Mouse (Mus musculus) intestine, embryonic 16.5 days (tissue): ENCODE data around the gene Cdc5l. TPM values are rescaled to one million over a fixed set of nuclear protein-coding genes. Genes with fewer than 3 reads are reported as not detected.

Experiments
- ATAC-seq: fragments of 200-750 bp; cut with Nextera tagmentation; 2 replicates; pipeline ENCODE4 v1.8.0; 2017; ENCODE audit warnings: moderate TSS enrichment, moderate library complexity
- H3K27ac ChIP-seq: fragments of 300-500 bp; sonication (generic); 2 replicates; pipeline ENCODE4 v1.5.1; 2014; ENCODE audit warnings: mild to moderate bottlenecking, low read length
- H3K27me3 ChIP-seq: fragments of 300-500 bp; sonication (generic); replicated peaks from 2 replicates; pipeline ENCODE4 v1.6.1; 2014; ENCODE audit warnings: low read length, control low read depth, mixed read lengths; ENCODE audit not compliant: control insufficient read depth, insufficient read depth
- H3K36me3 ChIP-seq: fragments of 300-500 bp; sonication (generic); 2 replicates; pipeline ENCODE4 v1.6.1; 2014; ENCODE audit warnings: low read length, control low read depth; ENCODE audit not compliant: control insufficient read depth, insufficient read depth
- H3K4me1 ChIP-seq: fragments of 300-500 bp; sonication (generic); 2 replicates; pipeline ENCODE4 v1.6.1; 2014; ENCODE audit warnings: low read length, control low read depth, mixed read lengths; ENCODE audit not compliant: control insufficient read depth, insufficient read depth
- H3K4me2 ChIP-seq: fragments of 300-500 bp; sonication (generic); 2 replicates; pipeline ENCODE4 v1.6.1; 2014; ENCODE audit warnings: low read depth, low read length, control low read depth
- H3K4me3 ChIP-seq: fragments of 300-500 bp; sonication (generic); 2 replicates; pipeline ENCODE4 v1.5.1; 2014; ENCODE audit warnings: mild to moderate bottlenecking, low read length
- H3K9ac ChIP-seq: fragments of 300-500 bp; sonication (generic); 2 replicates; pipeline ENCODE4 v1.6.1; 2014; ENCODE audit warnings: low read depth, low read length
- H3K9me3 ChIP-seq: fragments of 300-500 bp; sonication (generic); 2 replicates; pipeline ENCODE4 v1.6.1; 2016; ENCODE audit warnings: low read length, control low read depth; ENCODE audit not compliant: control insufficient read depth
- WGBS: fragments of 180-500 bp; shearing (Covaris S2); extraction: QIAGEN DNeasy Blood & Tissue Kit; methylation state at CpG from one replicate; pipeline ENCODE4 v1.1.7; 2014; 5-methylcytosine and 5-hydroxymethylcytosine counted together
- polyA plus RNA-seq: library from polyadenylated mRNA; unstranded; fragments of >200 nt; fragmentation: Nextera tagmentation; extraction: Ambion mirVana; gene quantifications from 2 replicates; pipeline ENCODE4 v1.2.1, GENCODE M21; 2015

Cdc5l gene
- polyA plus RNA-seq, 1 experiment from 2014 or later = 51.8 TPM

GRCm38 (mm10) chr17:45403207-45403606, 30.3 kb downstream of the Cdc5l start:
- no peaks in the 10 kb centered on the region for H3K27me3 ChIP-seq
- peaks cover 9% of the 10 kb centered on the region for H3K36me3 ChIP-seq
- no peaks in the 10 kb centered on the region for H3K9me3 ChIP-seq
- 5% methylated on average over 3 of the region's 3 CpGs for WGBS
- no peak overlapping the region for H3K4me2 ChIP-seq
- no peak overlapping the region for H3K9ac ChIP-seq
- no peak overlapping the region for H3K4me3 ChIP-seq
- ATAC-seq = peak; percentile 33; the same call in 1 of the 2 replicates
- no peak overlapping the region for H3K27ac ChIP-seq
- 0 out of 2 replicates have a peak, but pooled peaks cover 2% of the 10 kb centered on the region for H3K4me1 ChIP-seq

- Histone ChIP-seq H3K9me3 (no peaks in the 10 kb centered on the region), H3K4me1 (0 out of 2 replicates have a peak, but pooled peaks cover 2% of the 10 kb centered on the region), H3K27ac (no peak overlapping the region), H3K36me3 (peaks cover 9% of the 10 kb centered on the region), H3K4me2 (no peak overlapping the region), H3K9ac (no peak overlapping the region), H3K4me3 (no peak overlapping the region), H3K27me3 (no peaks in the 10 kb centered on the region)
- no peak for ATAC-seq
- WGBS = 54% methylated on average over 3 of the region's 3 CpGs
Measured at GRCm38 (mm10) chr17:45402601-45403000, 30.9 kb downstream of the Cdc5l start.

- Histone ChIP-seq H3K4me3 (no peak overlapping the region), H3K27me3 (no peaks in the 10 kb centered on the region), H3K36me3 (peaks cover 4% of the 10 kb centered on the region), H3K4me1 (0 out of 2 replicates have a peak, but pooled peaks cover 2% of the 10 kb centered on the region), H3K27ac (no peak overlapping the region), H3K9me3 (no peaks in the 10 kb centered on the region), H3K9ac (no peak overlapping the region), H3K4me2 (no peak overlapping the region)
- 51% methylated on average over 1 of the region's 1 CpGs for WGBS
- ATAC-seq = no peak
Measured at GRCm38 (mm10) chr17:45402126-45402525, 31.4 kb downstream of the Cdc5l start.

GRCm38 (mm10) chr17:45401126-45401905, 32.2 kb downstream of the Cdc5l start:
- Histone ChIP-seq H3K4me1 (0 out of 2 replicates have a peak, but pooled peaks cover 2% of the 10 kb centered on the region), H3K36me3 (peaks cover 2% of the 10 kb centered on the region; the same call in 1 of the 2 replicates), H3K27me3 (no peaks in the 10 kb centered on the region), H3K4me3 (no peak overlapping the region), H3K4me2 (no peak overlapping the region), H3K9me3 (no peaks in the 10 kb centered on the region), H3K27ac (no peak overlapping the region), H3K9ac (no peak overlapping the region)
- 88% methylated on average over 5 of the region's 5 CpGs for WGBS
- ATAC-seq = no peak

GRCm38 (mm10) chr17:45398021-45398420, 35.5 kb downstream of the Cdc5l start:
- H3K4me1 ChIP-seq = 0 out of 2 replicates have a peak, but pooled peaks cover 2% of the 10 kb centered on the region
- H3K9ac ChIP-seq = no peak overlapping the region
- 96% methylated on average over 2 of the region's 2 CpGs for WGBS
- no peaks in the 10 kb centered on the region for H3K36me3 ChIP-seq
- H3K4me2 ChIP-seq = no peak overlapping the region
- H3K27ac ChIP-seq = no peak overlapping the region
- H3K4me3 ChIP-seq = no peak overlapping the region
- H3K9me3 ChIP-seq = no peaks in the 10 kb centered on the region
- no peak for ATAC-seq
- no peaks in the 10 kb centered on the region for H3K27me3 ChIP-seq

GRCm38 (mm10) chr17:45397541-45397940, 36.0 kb downstream of the Cdc5l start:
- 70% methylated on average over 3 of the region's 3 CpGs for WGBS
- Histone ChIP-seq H3K4me2 (no peak overlapping the region), H3K36me3 (no peaks in the 10 kb centered on the region), H3K9ac (no peak overlapping the region), H3K27me3 (no peaks in the 10 kb centered on the region), H3K4me1 (no peaks in the 10 kb centered on the region), H3K4me3 (no peak overlapping the region), H3K27ac (no peak overlapping the region), H3K9me3 (no peaks in the 10 kb centered on the region)
- ATAC-seq = no peak

- no peak overlapping the region for H3K27ac ChIP-seq
- ATAC-seq = no peak
- no peaks in the 10 kb centered on the region for H3K9me3 ChIP-seq
- no peaks in the 10 kb centered on the region for H3K4me1 ChIP-seq
- no peaks in the 10 kb centered on the region for H3K27me3 ChIP-seq
- H3K4me3 ChIP-seq = no peak overlapping the region
- WGBS = 61% methylated on average over 9 of the region's 9 CpGs
- peaks cover 10% of the 10 kb centered on the region for H3K36me3 ChIP-seq
- no peak overlapping the region for H3K9ac ChIP-seq
- no peak overlapping the region for H3K4me2 ChIP-seq
Measured at GRCm38 (mm10) chr17:45394612-45395011, 38.9 kb downstream of the Cdc5l start.

- Histone ChIP-seq H3K36me3 (peaks cover 10% of the 10 kb centered on the region), H3K27me3 (no peaks in the 10 kb centered on the region), H3K4me2 (no peak overlapping the region), H3K4me1 (no peaks in the 10 kb centered on the region), H3K27ac (no peak overlapping the region), H3K4me3 (no peak overlapping the region), H3K9me3 (no peaks in the 10 kb centered on the region), H3K9ac (no peak overlapping the region)
- no peak for ATAC-seq
- 74% methylated on average over 3 of the region's 3 CpGs for WGBS
Measured at GRCm38 (mm10) chr17:45393765-45394164, 39.8 kb downstream of the Cdc5l start.

GRCm38 (mm10) chr17:45389896-45390295, 43.6 kb downstream of the Cdc5l start:
- ATAC-seq = no peak
- no peaks in the 10 kb centered on the region for H3K27me3 ChIP-seq
- H3K36me3 ChIP-seq = peaks cover 10% of the 10 kb centered on the region
- H3K4me1 ChIP-seq = no peaks in the 10 kb centered on the region
- H3K9ac ChIP-seq = no peak overlapping the region
- H3K4me2 ChIP-seq = no peak overlapping the region
- H3K9me3 ChIP-seq = no peaks in the 10 kb centered on the region
- WGBS = 95% methylated on average over 5 of the region's 5 CpGs
- no peak overlapping the region for H3K4me3 ChIP-seq
- H3K27ac ChIP-seq = no peak overlapping the region
